14 mouse cellular contexts compared by ENCODE assay signal in the genomic region with DNA sequence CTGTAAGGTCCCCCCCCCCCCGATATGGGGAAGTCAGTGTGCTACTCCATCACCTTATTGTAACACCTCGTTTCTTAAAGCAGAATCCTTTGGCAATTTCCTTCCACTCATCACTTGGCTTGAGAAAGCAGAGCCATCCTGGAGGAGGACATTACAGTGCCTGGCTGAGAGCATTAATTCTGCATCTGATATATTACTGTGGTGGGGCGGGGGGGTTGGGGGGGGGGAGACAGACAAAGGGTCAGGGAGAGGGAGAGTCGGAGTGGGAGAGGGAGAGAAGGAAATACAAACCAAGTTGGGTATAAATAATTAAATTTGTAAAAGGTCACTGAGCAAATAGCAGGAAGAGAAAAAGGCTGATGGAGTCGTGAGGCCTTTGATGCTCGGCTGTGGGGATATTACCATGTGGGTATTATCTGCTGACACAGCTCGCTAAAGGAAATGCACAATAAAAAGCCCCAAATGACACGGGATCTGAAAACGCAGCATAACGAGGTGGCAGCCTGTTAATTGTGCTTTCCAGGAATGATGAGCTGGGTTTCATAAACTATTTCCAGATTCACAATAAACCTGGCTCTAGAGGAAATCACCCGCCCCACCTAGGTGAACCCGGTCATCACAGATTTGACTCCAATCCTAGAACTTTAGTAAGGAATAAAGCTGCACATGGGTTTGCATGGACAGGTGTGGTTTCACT.
A peak's percentile ranks its signal among the peaks of the same experiment; 100 is the strongest.
DNase-seq lines count a peak whose midpoint lies in the region; ATAC-seq lines count a peak whose summit lies in the region.
"Had no signal": no experiment of that assay in that cellular context is flagged by ENCODE, and none has a peak within 500 bp of the region (broad histone marks: within the 10 kb centered on the region; RNA-seq: fewer than 3 reads in every experiment).

No protein-coding gene starts in this region.

- H3K36me3 ChIP-seq in kidney, embryonic 14.5 days (ENCODE audit: control insufficient read depth, insufficient read depth, low read length), result no peaks in the 10 kb centered on the region
- H3K36me3 ChIP-seq in kidney, embryonic 15.5 days, result no peaks in the 10 kb centered on the region
- no peaks in the 10 kb centered on the region for H3K36me3 ChIP-seq in limb, embryonic 10.5 days
- no peaks in the 10 kb centered on the region for H3K36me3 ChIP-seq in neural tube, embryonic 13.5 days

- H3K4me2 ChIP-seq in kidney, embryonic 14.5 days (replicated peaks; ENCODE audit: low read depth, low read length), result no peak overlapping the region
- no peak overlapping the region for H3K4me2 ChIP-seq in kidney, embryonic 15.5 days
- H3K4me2 ChIP-seq in neural tube, embryonic 13.5 days, result no peak overlapping the region
- H3K4me2 ChIP-seq: heart, embryonic 11.5 days had no signal

- no peak overlapping the region for H3K27ac ChIP-seq in kidney, embryonic 14.5 days (ENCODE audit: low read depth, low read length)
- no peak overlapping the region for H3K27ac ChIP-seq in kidney, embryonic 15.5 days
- peak overlapping the region; percentile 30; the same call in 1 of the 2 replicates for H3K27ac ChIP-seq in limb, embryonic 10.5 days
- H3K27ac ChIP-seq in neural tube, embryonic 13.5 days (replicated peaks), result peak overlapping the region; percentile 57
- H3K27ac ChIP-seq: layer of hippocampus, adult 2 months had no signal

- H3K9ac ChIP-seq in kidney, embryonic 14.5 days (ENCODE audit: low read depth, low read length), result no peak overlapping the region
- no peak overlapping the region for H3K9ac ChIP-seq in kidney, embryonic 15.5 days
- H3K9ac ChIP-seq in neural tube, embryonic 13.5 days, result no peak overlapping the region

- peak; percentile 46; the same call in 1 of the 2 replicates for ATAC-seq in kidney, embryonic 14.5 days (ENCODE audit: low FRiP score, low TSS enrichment)
- no peak for ATAC-seq in kidney, embryonic 15.5 days (replicated peaks; ENCODE audit: low FRiP score)
- ATAC-seq in neural tube, embryonic 13.5 days (ENCODE audit: low read depth), result peak; percentile 32; the same call in 1 of the 2 replicates
- ATAC-seq in erythroid progenitor cell, adult 5-6 weeks (replicated peaks; ENCODE audit: low FRiP score, poor library complexity, severe bottlenecking), result no peak
- ATAC-seq: CD4-positive, CD25-positive, alpha-beta regulatory T cell, adult 4 months had no signal

- H3K27me3 ChIP-seq in kidney, embryonic 14.5 days (ENCODE audit: control insufficient read depth, insufficient read depth, low read length), result no peaks in the 10 kb centered on the region
- H3K27me3 ChIP-seq in kidney, embryonic 15.5 days, result no peaks in the 10 kb centered on the region
- H3K27me3 ChIP-seq in limb, embryonic 10.5 days (ENCODE audit: low read depth, poor library complexity, severe bottlenecking), result no peaks in the 10 kb centered on the region
- no peaks in the 10 kb centered on the region for H3K27me3 ChIP-seq in neural tube, embryonic 13.5 days

- H3K9me3 ChIP-seq in kidney, embryonic 14.5 days (ENCODE audit: control insufficient read depth, low read length), result no peaks in the 10 kb centered on the region
- H3K9me3 ChIP-seq in kidney, embryonic 15.5 days (replicated peaks), result no peaks in the 10 kb centered on the region
- H3K9me3 ChIP-seq in limb, embryonic 10.5 days (replicated peaks), result no peaks in the 10 kb centered on the region
- H3K9me3 ChIP-seq in neural tube, embryonic 13.5 days, result no peaks in the 10 kb centered on the region

- 36% methylated on average over 12 of the region's 12 CpGs for WGBS in kidney, embryonic 14.5 days
- WGBS in kidney, embryonic 15.5 days, result 31% methylated on average over 12 of the region's 12 CpGs
- 31% methylated on average over 12 of the region's 12 CpGs for WGBS in limb, embryonic 10.5 days
- WGBS in neural tube, embryonic 13.5 days, result 27% methylated on average over 12 of the region's 12 CpGs

- H3K4me3 ChIP-seq in kidney, embryonic 14.5 days (ENCODE audit: low read length), result no peak overlapping the region
- no peak overlapping the region for H3K4me3 ChIP-seq in kidney, embryonic 15.5 days (replicated peaks)
- no peak overlapping the region for H3K4me3 ChIP-seq in limb, embryonic 10.5 days
- no peak overlapping the region for H3K4me3 ChIP-seq in neural tube, embryonic 13.5 days
- H3K4me3 ChIP-seq: layer of hippocampus, adult 2 months had no signal

- peaks cover 22% of the 10 kb centered on the region; the same call in 1 of the 2 replicates for H3K4me1 ChIP-seq in kidney, embryonic 14.5 days (ENCODE audit: control insufficient read depth, insufficient read depth, low read length)
- H3K4me1 ChIP-seq in kidney, embryonic 15.5 days, result peaks cover 22% of the 10 kb centered on the region
- peaks cover 44% of the 10 kb centered on the region for H3K4me1 ChIP-seq in limb, embryonic 10.5 days
- peaks cover 28% of the 10 kb centered on the region for H3K4me1 ChIP-seq in neural tube, embryonic 13.5 days (replicated peaks)

- peak; percentile 69 for DNase-seq in forelimb bud, embryonic 11.5 days (ENCODE audit: low read depth, low spot score)
- peak; percentile 50 for DNase-seq in limb, embryonic 10.5 days (ENCODE audit: low spot score)
- no peak for DNase-seq in right cerebral cortex, postnatal 14 days
- DNase-seq: adrenal gland, postnatal 25 days; cerebellum, postnatal 10 days; gastrocnemius, postnatal 25 days; kidney, adult 11 months had no signal

Comparison
In these comparisons a context has a peak if more than half of its experiments do, and no peak if none do; other contexts are left out.
1. ATAC-seq: peak in kidney, embryonic 14.5 days (single experiment) and neural tube, embryonic 13.5 days (single experiment); none in kidney, embryonic 15.5 days (single experiment) and erythroid progenitor cell, adult 5-6 weeks (single experiment).
2. H3K27ac ChIP-seq: peak in limb, embryonic 10.5 days (single experiment) and neural tube, embryonic 13.5 days (single experiment); none in kidney, embryonic 14.5 days (single experiment) and kidney, embryonic 15.5 days (single experiment).